Mouse (Mus musculus) limb, embryonic 13.5 days (tissue): ENCODE results near the gene Src. TPM values are rescaled to one million over a fixed set of nuclear protein-coding genes. Genes with fewer than 3 reads are reported as not detected.
"Not testable (repeated sequence)": the region's sequence is repeated elsewhere in the genome, so short reads cannot be mapped to it uniquely, and the experiment has no call there.

Experiments
- ATAC-seq: fragments of 200-750 bp; cut with Nextera tagmentation; 2 replicates; pipeline ENCODE4 v1.8.0; 2017; ENCODE audit warnings: low read depth, moderate number of reproducible peaks, moderate TSS enrichment; ENCODE audit not compliant: low FRiP score
- H3K27ac ChIP-seq: fragments of 300-500 bp; sonication (generic); 2 replicates; pipeline ENCODE4 v1.5.1; 2015; ENCODE audit warnings: inconsistent platforms, mild to moderate bottlenecking, moderate library complexity
- H3K27me3 ChIP-seq: fragments of 300-500 bp; sonication (generic); 2 replicates; pipeline ENCODE4 v1.6.1; 2015; ENCODE audit warnings: mild to moderate bottlenecking, inconsistent platforms
- H3K36me3 ChIP-seq: fragments of 300-500 bp; sonication (generic); 2 replicates; pipeline ENCODE4 v1.6.1; 2015; ENCODE audit warnings: inconsistent platforms, mild to moderate bottlenecking, moderate library complexity
- H3K4me1 ChIP-seq: fragments of 300-500 bp; sonication (generic); 2 replicates; pipeline ENCODE4 v1.6.1; 2015; ENCODE audit warnings: inconsistent platforms
- H3K4me2 ChIP-seq: fragments of 300-500 bp; sonication (generic); replicated peaks from 2 replicates; pipeline ENCODE4 v1.6.1; 2015; ENCODE audit warnings: inconsistent platforms, mild to moderate bottlenecking, moderate library complexity
- H3K4me3 ChIP-seq: fragments of 300-500 bp; sonication (generic); 2 replicates; pipeline ENCODE4 v1.5.1; 2015; ENCODE audit warnings: moderate library complexity, mild to moderate bottlenecking, inconsistent platforms
- H3K9ac ChIP-seq: fragments of 300-500 bp; sonication (generic); 2 replicates; pipeline ENCODE4 v1.6.1; 2015; ENCODE audit warnings: mild to moderate bottlenecking, inconsistent platforms
- H3K9me3 ChIP-seq: fragments of 300-500 bp; sonication (generic); 2 replicates; pipeline ENCODE4 v1.6.1; 2016; ENCODE audit warnings: inconsistent platforms
- WGBS: fragments of 180-500 bp; shearing (Covaris S2); methylation state at CpG from one replicate; pipeline ENCODE4 v1.1.7; 2015; 5-methylcytosine and 5-hydroxymethylcytosine counted together
- polyA plus RNA-seq: library from polyadenylated mRNA; unstranded; fragments of >200 nt; fragmentation: Nextera tagmentation; extraction: Ambion mirVana; gene quantifications from 2 replicates; pipeline ENCODE4 v1.2.1, GENCODE M21; 2015

Gene Src
- 20.8 and 22.4 TPM in 2 replicates for polyA plus RNA-seq

DNA sequence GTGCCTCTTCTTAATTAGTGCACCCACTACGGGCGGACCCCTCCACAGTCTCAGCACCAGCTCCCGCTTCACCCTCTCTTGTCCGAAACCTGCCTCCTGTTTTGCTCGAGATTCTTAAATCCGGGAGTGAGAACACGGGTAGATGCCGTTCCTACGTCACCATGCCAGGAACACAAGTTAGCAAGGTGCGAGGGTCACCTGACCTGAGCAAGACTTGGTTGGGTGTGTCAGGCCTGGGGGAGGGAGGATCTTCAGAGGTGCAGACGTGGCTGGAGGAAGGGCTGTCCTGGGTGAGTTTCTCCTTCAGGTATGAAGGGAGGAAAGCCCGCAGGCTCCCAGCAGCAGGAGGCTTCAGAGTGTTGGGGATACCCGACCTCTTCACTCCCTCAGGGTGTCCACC is at the start of gene Src:
Gene Src (plus strand): TSS at position 239 of the 400 bp plus-strand sequence.
- H3K4me1 ChIP-seq: peaks cover 23% of the 10 kb centered on the region
- no peaks in the 10 kb centered on the region; the same call in 1 of the 2 replicates for H3K9me3 ChIP-seq
- no peak within 1 kb of the TSS for H3K27ac ChIP-seq
- 19% methylated on average over 13 of the region's 13 CpGs for WGBS
- no peak for ATAC-seq
- H3K9ac ChIP-seq: no peak within 1 kb of the TSS
- H3K4me3 ChIP-seq: no peak within 1 kb of the TSS
- H3K4me2 ChIP-seq: no peak within 1 kb of the TSS
- no peaks in the 10 kb centered on the region for H3K36me3 ChIP-seq
- H3K27me3 ChIP-seq: no peaks in the 10 kb centered on the region

DNA sequence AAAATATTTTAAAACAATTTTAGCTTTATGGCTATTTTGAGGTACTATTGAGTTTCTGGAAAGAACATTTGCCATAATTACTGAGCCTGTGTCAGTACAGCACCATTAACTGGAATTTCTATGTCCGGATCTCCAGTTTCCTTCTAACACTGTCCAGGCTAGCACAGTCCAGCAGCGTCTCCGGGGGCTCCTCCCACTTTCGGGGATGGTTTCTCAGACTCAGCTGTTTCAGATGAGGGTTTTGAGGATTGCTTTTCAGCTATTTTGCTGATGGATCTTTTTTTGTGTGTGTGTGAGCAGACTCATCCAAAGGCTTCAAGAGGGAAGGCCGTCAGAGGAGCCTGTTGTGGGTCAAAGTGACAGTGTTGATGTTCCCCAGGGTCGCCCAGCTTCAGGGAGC is 46.5 kb upstream of the Src start:
- Histone ChIP-seq H3K27ac (no peak overlapping the region), H3K4me1 (peaks cover 41% of the 10 kb centered on the region), H3K9ac (no peak overlapping the region; the same call in 1 of the 2 replicates), H3K4me2 (no peak overlapping the region), H3K4me3 (no peak overlapping the region), H3K27me3 (no peaks in the 10 kb centered on the region), H3K36me3 (peaks cover 14% of the 10 kb centered on the region; the same call in 1 of the 2 replicates), H3K9me3 (no peaks in the 10 kb centered on the region)
- 71% methylated on average over 6 of the region's 6 CpGs for WGBS
- no peak for ATAC-seq

DNA sequence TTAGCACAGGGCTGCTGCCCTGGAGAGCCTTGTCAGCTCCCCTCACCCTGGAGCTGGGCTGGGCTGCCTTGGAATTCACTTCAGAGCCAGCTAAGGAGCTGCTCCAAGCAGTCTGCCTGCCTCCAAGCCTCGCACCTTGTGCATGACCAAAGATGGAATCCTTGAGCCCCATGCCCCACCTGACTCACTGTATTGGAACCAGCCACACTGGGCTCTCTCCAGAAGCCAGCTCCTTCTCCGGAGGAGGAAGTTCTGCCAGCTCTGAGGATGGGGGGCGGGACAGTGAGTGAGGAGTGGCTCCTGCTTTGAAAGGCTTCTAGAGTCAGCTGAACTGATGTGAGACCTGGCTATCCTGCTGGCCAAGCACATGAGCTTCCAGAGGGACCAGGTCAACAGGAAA is 44.6 kb upstream of the Src start:
- no peaks in the 10 kb centered on the region for H3K27me3 ChIP-seq
- no peaks in the 10 kb centered on the region for H3K9me3 ChIP-seq
- H3K4me3 ChIP-seq: no peak overlapping the region
- H3K4me1 ChIP-seq: peaks cover 31% of the 10 kb centered on the region
- peaks cover 14% of the 10 kb centered on the region; the same call in 1 of the 2 replicates for H3K36me3 ChIP-seq
- H3K9ac ChIP-seq: no peak overlapping the region
- 85% methylated on average over 3 of the region's 3 CpGs for WGBS
- no peak for ATAC-seq
- H3K4me2 ChIP-seq: no peak overlapping the region
- no peak overlapping the region for H3K27ac ChIP-seq

DNA sequence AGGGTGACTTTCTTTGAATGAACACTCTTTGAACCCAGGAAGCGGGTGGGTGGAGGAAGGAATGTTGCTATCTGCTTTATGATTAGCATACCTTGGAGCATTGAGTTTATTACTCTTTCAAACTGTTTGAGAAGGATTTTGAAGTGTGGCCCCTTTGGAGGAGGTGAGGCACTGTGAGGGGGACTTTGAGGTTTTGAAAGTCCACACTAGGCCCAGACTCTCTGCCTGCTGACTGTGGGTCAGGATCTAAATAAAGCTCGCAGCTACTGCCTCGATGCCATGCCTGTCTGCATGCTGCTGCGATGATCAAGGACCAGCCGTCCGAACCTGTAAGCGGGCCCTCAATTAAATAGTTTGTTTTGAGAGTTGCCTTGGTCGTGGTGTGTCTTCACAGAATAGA is 43.2 kb upstream of the Src start:
- H3K27ac ChIP-seq: no peak overlapping the region
- peaks cover 21% of the 10 kb centered on the region for H3K4me1 ChIP-seq
- no peak for ATAC-seq
- H3K9me3 ChIP-seq: no peaks in the 10 kb centered on the region
- H3K27me3 ChIP-seq: no peaks in the 10 kb centered on the region
- no peak overlapping the region for H3K4me3 ChIP-seq
- H3K36me3 ChIP-seq: peaks cover 25% of the 10 kb centered on the region
- H3K9ac ChIP-seq: no peak overlapping the region; the same call in 1 of the 2 replicates
- WGBS: 60% methylated on average over 8 of the region's 8 CpGs
- no peak overlapping the region for H3K4me2 ChIP-seq

DNA sequence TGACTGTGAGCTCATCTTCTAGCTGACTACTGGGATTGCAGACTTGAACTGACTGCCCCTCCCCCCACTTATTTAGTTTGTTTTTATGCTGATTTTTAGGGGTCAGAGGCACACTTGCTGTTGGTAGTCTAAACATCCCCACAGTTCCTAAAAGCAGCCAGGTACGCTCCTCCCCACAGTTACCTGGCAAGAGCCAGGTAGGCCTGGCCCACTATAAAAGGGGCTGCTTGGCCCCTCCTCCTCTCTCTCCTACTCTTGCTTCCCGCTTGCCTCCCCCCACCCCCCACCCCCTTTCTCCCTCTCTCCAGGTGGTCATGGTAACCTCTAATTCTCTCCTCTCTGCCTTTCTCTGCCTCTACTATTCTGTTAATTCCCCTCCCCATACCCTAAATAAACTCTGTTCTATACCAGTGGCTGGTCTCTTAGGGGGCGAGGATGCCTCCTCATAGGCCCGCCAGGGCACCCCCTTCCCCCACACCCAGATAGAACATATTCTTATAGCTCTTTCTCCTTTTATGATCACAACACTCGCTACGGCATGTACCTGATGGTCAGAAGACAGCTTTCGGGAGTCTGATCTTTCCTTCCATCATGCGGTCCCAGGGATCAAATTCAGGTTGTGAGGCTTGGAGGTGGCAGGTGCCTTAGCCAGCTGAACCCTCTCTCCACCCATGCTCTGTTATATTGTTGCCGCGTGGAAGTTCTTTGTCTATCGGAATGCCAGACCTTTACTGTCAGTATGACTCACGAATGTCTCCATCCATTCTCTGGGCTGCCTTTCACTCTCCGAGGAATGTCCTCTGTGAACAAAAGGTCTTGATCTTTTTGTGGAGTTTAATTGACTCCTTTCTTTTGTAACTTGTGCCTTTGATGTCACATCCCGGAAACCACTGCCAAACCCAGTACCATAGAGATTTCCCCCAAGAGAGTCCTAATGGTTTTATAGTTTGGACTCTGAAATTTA is 42.2 kb upstream of the Src start:
- Histone ChIP-seq H3K27ac (no peak overlapping the region), H3K4me2 (peak overlapping the region; percentile 19; the same call in 1 of the 2 replicates), H3K27me3 (no peaks in the 10 kb centered on the region), H3K4me1 (peaks cover 21% of the 10 kb centered on the region), H3K9me3 (no peaks in the 10 kb centered on the region), H3K9ac (no peak overlapping the region), H3K4me3 (no peak overlapping the region), H3K36me3 (peaks cover 28% of the 10 kb centered on the region)
- 36% methylated on average over 14 of the region's 14 CpGs for WGBS
- ATAC-seq: no peak

DNA sequence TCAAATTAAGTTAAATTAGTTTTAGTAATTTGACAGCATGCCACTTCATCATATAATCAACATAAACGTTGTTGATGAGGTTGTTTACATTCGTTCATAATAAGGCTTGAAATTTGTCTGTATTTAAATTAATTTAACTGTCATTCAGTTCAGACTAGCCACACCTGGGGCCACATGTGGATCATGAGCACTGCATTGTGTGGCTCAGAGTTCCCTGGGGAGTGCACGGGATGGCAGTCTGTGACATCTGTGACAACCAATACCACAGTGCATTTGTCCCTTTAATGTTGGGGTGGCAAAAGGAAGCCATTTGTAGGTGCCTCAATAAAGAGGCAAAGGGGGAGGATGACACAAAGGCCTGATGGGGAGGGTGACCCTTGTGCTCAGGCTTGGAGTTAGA is 41.2 kb upstream of the Src start:
- Histone ChIP-seq H3K4me1 (peaks cover 21% of the 10 kb centered on the region), H3K9ac (no peak overlapping the region), H3K4me2 (no peak overlapping the region), H3K27me3 (no peaks in the 10 kb centered on the region), H3K4me3 (no peak overlapping the region), H3K27ac (no peak overlapping the region), H3K36me3 (peaks cover 33% of the 10 kb centered on the region), H3K9me3 (no peaks in the 10 kb centered on the region)
- 43% methylated on average over 3 of the region's 3 CpGs for WGBS
- no peak for ATAC-seq

DNA sequence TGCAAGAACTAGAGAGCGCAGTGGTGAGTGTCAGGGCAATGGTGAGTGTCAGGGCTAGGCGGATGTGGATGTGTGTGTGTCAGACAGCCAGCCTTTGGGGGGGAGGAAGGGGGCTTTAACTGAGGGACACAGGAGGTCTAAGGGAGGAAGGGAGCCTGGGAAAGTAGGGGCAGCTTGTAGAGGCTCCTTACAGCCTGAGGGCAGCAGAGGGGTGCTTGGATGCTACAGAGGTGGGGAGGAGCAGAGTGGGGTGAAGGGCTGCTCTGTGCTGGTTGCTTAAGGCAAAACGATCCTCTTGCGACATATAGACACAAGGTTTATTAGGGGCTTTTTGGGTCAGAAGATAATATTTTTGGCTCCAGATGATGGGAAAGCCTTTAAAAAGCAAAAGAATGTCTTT is 33.4 kb upstream of the Src start:
- no peak for ATAC-seq
- H3K36me3 ChIP-seq: peaks cover 65% of the 10 kb centered on the region
- H3K4me1 ChIP-seq: peaks cover 6% of the 10 kb centered on the region; the same call in 1 of the 2 replicates
- H3K4me3 ChIP-seq: no peak overlapping the region
- H3K27ac ChIP-seq: no peak overlapping the region
- H3K9me3 ChIP-seq: no peaks in the 10 kb centered on the region
- no peak overlapping the region for H3K9ac ChIP-seq
- WGBS: 79% methylated on average over 4 of the region's 4 CpGs
- H3K4me2 ChIP-seq: no peak overlapping the region
- no peaks in the 10 kb centered on the region for H3K27me3 ChIP-seq

DNA sequence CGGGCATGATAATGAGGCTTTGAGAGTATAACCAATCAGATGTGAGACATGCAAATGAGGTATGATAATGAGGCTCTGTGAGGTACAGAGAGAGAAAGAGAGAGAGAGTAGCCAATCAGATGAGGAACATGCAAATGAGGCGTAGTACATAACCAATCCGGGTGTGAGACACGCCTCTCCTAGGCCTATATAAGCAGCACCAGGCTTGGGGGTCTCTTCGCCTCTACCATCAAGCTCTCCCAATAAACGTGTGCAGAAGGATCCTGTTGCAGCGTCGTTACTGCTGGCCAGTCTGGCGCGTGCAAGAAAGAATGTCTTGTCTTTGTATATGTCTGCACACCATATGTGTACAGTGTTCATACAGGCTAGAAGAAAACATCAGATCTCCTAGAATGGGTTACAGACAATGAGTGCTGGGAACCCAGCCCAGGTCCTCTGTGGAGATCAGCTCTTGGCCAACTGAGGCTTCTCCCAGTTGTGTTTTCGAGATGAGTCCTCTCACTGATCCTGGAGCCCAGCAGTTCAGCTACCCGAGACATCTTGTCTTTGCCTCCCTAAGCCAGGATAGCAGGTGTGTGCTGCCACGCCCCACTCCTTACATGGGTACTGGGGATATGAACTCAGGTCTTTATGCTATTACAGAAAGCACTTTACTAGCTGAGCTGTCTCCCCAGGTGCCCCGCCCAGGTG is 29.2 kb upstream of the Src start:
- ATAC-seq, H3K27ac ChIP-seq, H3K4me3 ChIP-seq, H3K27me3 ChIP-seq, H3K4me2 ChIP-seq, H3K9me3 ChIP-seq, H3K9ac ChIP-seq, H3K4me1 ChIP-seq: not testable (repeated sequence)
- peaks cover 68% of the 10 kb centered on the region for H3K36me3 ChIP-seq
- WGBS: 92% methylated on average over 14 of the region's 14 CpGs

DNA sequence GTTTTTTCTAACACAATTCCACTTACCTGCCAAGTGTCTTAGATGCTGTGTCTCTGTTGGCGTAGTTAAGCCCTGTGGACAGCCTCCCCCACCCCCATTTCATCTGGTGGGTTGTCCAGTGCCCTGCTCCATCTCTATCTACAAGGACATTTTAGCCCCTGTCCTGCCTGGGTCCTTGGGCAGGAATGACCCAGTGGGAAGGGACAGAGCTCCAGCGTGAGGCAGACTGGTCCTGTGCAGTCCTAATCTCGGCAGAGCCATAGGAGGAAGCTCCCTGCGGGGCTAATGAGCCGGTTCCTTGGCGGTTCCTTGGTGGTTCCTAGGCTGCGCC is 28.7 kb upstream of the Src start:
- no peaks in the 10 kb centered on the region for H3K27me3 ChIP-seq
- H3K27ac ChIP-seq: no peak overlapping the region
- H3K36me3 ChIP-seq: peaks cover 66% of the 10 kb centered on the region
- no peak for ATAC-seq
- 85% methylated on average over 7 of the region's 7 CpGs for WGBS
- H3K9ac ChIP-seq: no peak overlapping the region
- H3K4me2 ChIP-seq: no peak overlapping the region
- H3K4me3 ChIP-seq: no peak overlapping the region
- peaks cover 4% of the 10 kb centered on the region; the same call in 1 of the 2 replicates for H3K4me1 ChIP-seq
- no peaks in the 10 kb centered on the region for H3K9me3 ChIP-seq

DNA sequence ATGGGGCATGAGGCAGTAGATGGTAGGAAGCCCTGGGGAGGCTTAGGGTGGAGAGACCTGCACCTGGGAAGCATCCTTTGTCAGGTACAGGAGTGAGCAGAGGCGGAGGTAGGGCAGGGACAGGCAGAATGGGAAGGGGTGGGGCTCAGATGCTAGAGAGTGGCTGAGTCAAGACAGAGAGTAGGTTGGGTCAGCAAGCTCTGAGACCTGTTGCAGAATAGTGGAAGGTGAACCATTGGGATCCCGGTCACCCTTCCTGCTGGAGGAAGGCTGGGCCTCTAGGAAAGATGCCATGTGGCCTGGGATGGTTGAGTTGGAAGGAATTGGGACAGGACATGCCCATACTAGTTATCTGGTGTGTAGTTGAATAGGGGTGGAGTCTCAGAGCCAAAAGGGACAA is 25.9 kb upstream of the Src start:
- H3K4me3 ChIP-seq: no peak overlapping the region
- 93% methylated on average over 2 of the region's 2 CpGs for WGBS

DNA sequence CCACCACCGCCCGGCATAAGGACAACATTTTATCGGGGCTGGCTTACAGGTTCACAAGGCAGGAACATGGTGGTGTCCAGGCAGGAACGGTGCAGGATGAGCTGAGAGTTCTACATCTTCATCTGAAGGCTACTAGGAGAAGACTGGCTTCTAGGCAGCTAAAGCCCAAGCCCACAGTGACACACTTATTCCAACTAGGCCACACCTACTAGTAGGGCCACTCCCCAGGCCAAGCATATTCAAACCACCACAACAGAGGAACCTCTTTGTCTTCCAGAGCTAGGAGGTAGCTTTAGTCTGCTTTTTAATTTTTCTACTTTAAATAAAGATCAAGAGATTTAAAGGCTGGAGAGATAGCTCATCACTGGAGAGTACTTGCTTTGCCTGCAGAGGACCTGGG is 24.7 kb upstream of the Src start:
- Histone ChIP-seq H3K4me3 (no peak overlapping the region), H3K4me2 (no peak overlapping the region), H3K36me3 (peaks cover 79% of the 10 kb centered on the region), H3K27ac (no peak overlapping the region), H3K4me1 (no peaks in the 10 kb centered on the region), H3K27me3 (no peaks in the 10 kb centered on the region), H3K9me3 (0 out of 2 replicates have a peak, but pooled peaks cover 8% of the 10 kb centered on the region), H3K9ac (no peak overlapping the region)
- ATAC-seq: no peak
- 95% methylated on average over 4 of the region's 4 CpGs for WGBS

More for the DNA sequence above, 25.9 kb upstream of the Src start:
- H3K9me3 ChIP-seq: no peaks in the 10 kb centered on the region
- H3K27ac ChIP-seq: no peak overlapping the region
- no peak overlapping the region for H3K9ac ChIP-seq
- no peak overlapping the region for H3K4me2 ChIP-seq
- H3K27me3 ChIP-seq: no peaks in the 10 kb centered on the region
- no peak for ATAC-seq
- H3K4me1 ChIP-seq: no peaks in the 10 kb centered on the region
- H3K36me3 ChIP-seq: peaks cover 77% of the 10 kb centered on the region

DNA sequence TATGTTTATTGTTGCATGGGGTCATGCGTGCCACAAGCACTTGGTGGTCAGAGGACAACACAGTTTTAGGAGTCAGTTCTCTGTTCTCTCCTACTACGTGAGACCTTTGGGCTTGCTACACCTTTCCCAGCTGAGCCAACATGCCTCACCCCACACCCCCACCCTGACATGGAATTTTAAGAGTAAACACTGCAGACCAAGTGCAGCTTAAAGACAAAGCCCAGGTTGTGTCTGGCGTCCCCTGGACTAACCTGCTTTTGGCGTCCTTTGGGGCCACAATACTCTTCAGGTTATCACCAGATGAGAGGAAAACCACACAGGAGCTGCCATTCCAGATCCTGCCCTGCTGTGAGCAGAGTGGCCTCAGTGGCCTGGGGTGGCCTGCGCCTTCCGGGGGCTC is 23.4 kb upstream of the Src start:
- Histone ChIP-seq H3K4me3 (no peak overlapping the region), H3K4me2 (no peak overlapping the region), H3K4me1 (no peaks in the 10 kb centered on the region), H3K9ac (no peak overlapping the region), H3K27ac (no peak overlapping the region), H3K27me3 (no peaks in the 10 kb centered on the region), H3K36me3 (peaks cover 73% of the 10 kb centered on the region), H3K9me3 (0 out of 2 replicates have a peak, but pooled peaks cover 8% of the 10 kb centered on the region)
- 70% methylated on average over 6 of the region's 6 CpGs for WGBS
- no peak for ATAC-seq
